Mouse (Mus musculus) ZHBTc4 (cell line): Measurements from ENCODE around the gene Scgb1b17.
"Not testable (repeated sequence)": the region's sequence is repeated elsewhere in the genome, so short reads cannot be mapped to it uniquely, and the experiment has no call there.

ENCODE experiments used
- DNase-seq: peaks from one replicate; pipeline ENCODE4 v3.0.0-alpha.2; 2011; ENCODE audit warnings: low read depth, low spot score

Scgb1b17 gene

GRCm38 (mm10) chr7:33063149-33063548, at the start of gene Scgb1b17:
Gene Scgb1b17, plus strand, starts transcription at chr7:33063449.
- DNase-seq, result not testable (repeated sequence)

DNA sequence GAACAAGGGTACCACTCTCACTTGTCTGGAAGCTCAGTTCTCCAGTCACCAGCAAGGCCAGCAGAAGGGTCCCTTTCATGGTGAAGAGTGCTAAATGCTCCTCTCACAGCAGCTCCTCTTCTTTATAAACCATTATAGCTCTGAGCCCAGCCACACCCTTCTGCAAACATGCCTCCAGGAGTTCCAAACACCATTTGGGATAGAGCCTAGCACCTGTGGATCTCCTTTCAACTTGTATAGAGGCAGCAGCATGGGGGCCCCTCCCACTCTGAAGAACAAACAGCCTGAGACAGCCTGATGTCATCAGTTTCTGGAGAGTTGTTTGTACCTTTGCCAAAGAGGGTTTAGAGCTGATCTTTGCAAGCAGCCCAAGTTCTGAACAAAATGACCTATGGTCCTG, 6.8 kb upstream of the Scgb1b17 start, which contains the start of gene Scgb2b17:
Gene Scgb2b17 (minus strand): TSS at position 101 of the 400 bp plus-strand sequence.
- not testable (repeated sequence) for DNase-seq
